Mouse (Mus musculus) megakaryocyte, adult 5-6 weeks (primary cell): Measurements from ENCODE around the gene Six3. TPM values are rescaled to one million over a fixed set of nuclear protein-coding genes. Genes with fewer than 3 reads are reported as not detected.

ENCODE experiments used
- total RNA-seq, 2 experiments: library from RNA; stranded (forward) in 1 of 2; stranded (reverse) in 1 of 2; fragments of 153-499, 151-499 nt in 1 of 2; fragments of 221-1000, 200-1000 nt in 1 of 2; gene quantifications; 2 replicates each; pipeline versions ENCODE4 v1.2.3 to v1.2.4; 2015 to 2017

Gene Six3
- total RNA-seq, 2 experiments from 2014 or later, result not detected

Other genes starting within 250 kb of the Six3 start
- gene Six2, start 74.7 kb downstream of the Six3 start, total RNA-seq (2015), result not detected in 2 replicates
- not detected in 2 replicates for gene Six2, start 74.7 kb downstream of the Six3 start, total RNA-seq (2017)